ENCODE assay signal across 8 mouse cellular contexts in genomic region chr2:158379354-158380078, GRCm38 (mm10). TPM values are rescaled to one million over a fixed set of nuclear protein-coding genes. Genes with fewer than 3 reads are reported as not detected.
DNase-seq lines count a peak whose midpoint lies in the region; ATAC-seq and TF ChIP-seq lines count a peak whose summit lies in the region.

No protein-coding gene starts in this region.

- H3K9ac ChIP-seq in kidney, embryonic 15.5 days: no peak overlapping the region
- no peak overlapping the region for H3K9ac ChIP-seq in liver, embryonic 14.5 days (replicated peaks)
- no peak overlapping the region for H3K9ac ChIP-seq in neural tube, embryonic 11.5 days (ENCODE audit: low read length)

- H3K4me2 ChIP-seq in kidney, embryonic 15.5 days: no peak overlapping the region
- H3K4me2 ChIP-seq in liver, embryonic 14.5 days (ENCODE audit: low read depth): no peak overlapping the region
- H3K4me2 ChIP-seq in neural tube, embryonic 11.5 days (ENCODE audit: low read depth): no peak overlapping the region

- TF ChIP-seq CTCF in liver, embryonic 14.5 days (IDR thresholded peaks at IDR 0.05; ENCODE audit: low read depth): peak; percentile 88

- peaks cover 17% of the 10 kb centered on the region for H3K4me1 ChIP-seq in kidney, embryonic 15.5 days
- no peaks in the 10 kb centered on the region for H3K4me1 ChIP-seq in liver, embryonic 14.5 days (replicated peaks; ENCODE audit: control insufficient read depth in 2 of 2, insufficient read depth in 2 of 2, low read length in 1 of 2)
- no peaks in the 10 kb centered on the region for H3K4me1 ChIP-seq in neural tube, embryonic 11.5 days (ENCODE audit: control insufficient read depth, insufficient read depth, low read length)

- no peaks in the 10 kb centered on the region for H3K36me3 ChIP-seq in kidney, embryonic 15.5 days
- no peaks in the 10 kb centered on the region for H3K36me3 ChIP-seq in liver, embryonic 14.5 days (replicated peaks; ENCODE audit: control insufficient read depth, insufficient read depth, low read depth)
- H3K36me3 ChIP-seq in neural tube, embryonic 11.5 days (ENCODE audit: control insufficient read depth, insufficient read depth, low read length): no peaks in the 10 kb centered on the region

- H3K4me3 ChIP-seq in kidney, embryonic 15.5 days (replicated peaks): no peak overlapping the region
- no peak overlapping the region for H3K4me3 ChIP-seq in liver, embryonic 14.5 days (ENCODE audit: insufficient read depth in 1 of 2, low read depth in 2 of 2, low read length in 2 of 2)
- H3K4me3 ChIP-seq in neural tube, embryonic 11.5 days (ENCODE audit: low read depth, low read length): no peak overlapping the region

- WGBS in kidney, embryonic 15.5 days: 37% methylated on average over 13 of the region's 13 CpGs
- WGBS in liver, embryonic 14.5 days (ENCODE audit: insufficient replicate concordance): 40% methylated on average over 13 of the region's 13 CpGs
- 44% methylated on average over 13 of the region's 13 CpGs for WGBS in neural tube, embryonic 11.5 days

- peak; percentile 54 for DNase-seq in 3134 (ENCODE audit: extremely low read depth, insufficient read length, low spot score)
- peak; percentile 52 to 70 for DNase-seq in CD8-positive naive resting alpha-beta T cell, adult 2 months (ENCODE audit: low read depth in 2 of 2, low spot score in 2 of 2)
- DNase-seq in cerebellum, adult 8-10 months: peak; percentile 49
- DNase-seq in gastrocnemius, postnatal 14 days: peak; percentile 37
- peak; percentile 57 to 66 (median 58) for DNase-seq in liver, embryonic 14.5 days (ENCODE audit: low read depth in 3 of 3, low spot score in 3 of 3)
- DNase-seq in neural tube, embryonic 11.5 days (ENCODE audit: low spot score): peak; percentile 76
- peak; percentile 72 for DNase-seq in thymus, postnatal 14 days

- H3K27ac ChIP-seq in kidney, embryonic 15.5 days: no peak overlapping the region
- H3K27ac ChIP-seq in liver, embryonic 14.5 days: no peak overlapping the region
- H3K27ac ChIP-seq in neural tube, embryonic 11.5 days (ENCODE audit: low read depth, low read length): no peak overlapping the region

- ATAC-seq in kidney, embryonic 15.5 days (replicated peaks; ENCODE audit: low FRiP score): 0 out of 2 replicates have a peak, but pooled peaks have one; percentile 17
- ATAC-seq in liver, embryonic 14.5 days (ENCODE audit: insufficient read depth): no peak
- no peak for ATAC-seq in neural tube, embryonic 11.5 days (ENCODE audit: insufficient read depth, low FRiP score, low TSS enrichment)

- intact Hi-C loops in gastrocnemius, postnatal 14 days (cut with DNase I; ENCODE audit: low total_unique reads): no loop called here

- peaks cover 34% of the 10 kb centered on the region for H3K27me3 ChIP-seq in kidney, embryonic 15.5 days
- peaks cover 25% of the 10 kb centered on the region for H3K27me3 ChIP-seq in liver, embryonic 14.5 days (ENCODE audit: control insufficient read depth, insufficient read depth, low read length)
- 0 out of 2 replicates have a peak, but pooled peaks cover 2% of the 10 kb centered on the region for H3K27me3 ChIP-seq in neural tube, embryonic 11.5 days (ENCODE audit: control insufficient read depth, insufficient read depth, low read length)

- no peaks in the 10 kb centered on the region for H3K9me3 ChIP-seq in kidney, embryonic 15.5 days (replicated peaks)
- no peaks in the 10 kb centered on the region for H3K9me3 ChIP-seq in liver, embryonic 14.5 days (ENCODE audit: control insufficient read depth, low read length)
- no peaks in the 10 kb centered on the region for H3K9me3 ChIP-seq in neural tube, embryonic 11.5 days (ENCODE audit: control insufficient read depth, low read length)

- TF ChIP-seq EP300 in liver, embryonic 14.5 days (IDR thresholded peaks at IDR 0.05; ENCODE audit: low read depth): no peak

RNA-seq across cellular contexts. Expression of gene Snhg11, which starts 4.1 kb away (rescaled TPM):
- under 1 TPM; 0.06 to 0.20 TPM for total RNA-seq in gastrocnemius, postnatal 14 days (2021)
- polyA plus RNA-seq in kidney, embryonic 15.5 days (2015; fragmentation: Nextera tagmentation; extraction: Ambion mirVana): 4.9 and 8.0 TPM in 2 replicates
- polyA plus RNA-seq in liver, embryonic 14.5 days (2012; rRNA removed): 2.0 and 2.4 TPM in 2 replicates
- 0.42 and 0.63 TPM in 2 replicates for polyA plus RNA-seq in liver, embryonic 14.5 days (2014; fragmentation: Nextera tagmentation; extraction: Ambion mirVana)
- 39.6 and 42.3 TPM in 2 replicates for polyA plus RNA-seq in neural tube, embryonic 11.5 days (2014; fragmentation: Nextera tagmentation; extraction: Ambion mirVana)

RNA-seq across cellular contexts. Expression of gene Ralgapb, which starts 30.1 kb away (rescaled TPM):
- 10 to 100 TPM; 20.3 to 21.2 TPM for total RNA-seq in gastrocnemius, postnatal 14 days (2021)
- polyA plus RNA-seq in kidney, embryonic 15.5 days (2015; fragmentation: Nextera tagmentation; extraction: Ambion mirVana): 15.5 and 16.2 TPM in 2 replicates
- polyA plus RNA-seq in liver, embryonic 14.5 days (2012; rRNA removed): 3.4 and 4.7 TPM in 2 replicates
- 5.5 and 5.6 TPM in 2 replicates for polyA plus RNA-seq in liver, embryonic 14.5 days (2014; fragmentation: Nextera tagmentation; extraction: Ambion mirVana)
- 23.1 and 24.8 TPM in 2 replicates for polyA plus RNA-seq in neural tube, embryonic 11.5 days (2014; fragmentation: Nextera tagmentation; extraction: Ambion mirVana)
